Mouse (Mus musculus) CH12.LX (cell line): ENCODE data around the gene Bmp6.

Experiments used
- EP300 ChIP-seq: IDR thresholded peaks from 2 replicates; pipeline ENCODE4 v1.6.1; 2011; ENCODE audit warnings: low read length, improper control_type of control experiment
- NELFE ChIP-seq: IDR thresholded peaks from 2 replicates; pipeline ENCODE4 v1.6.1; 2011; ENCODE audit warnings: low read depth, low read length, improper control_type of control experiment
- POLR2A ChIP-seq: IDR thresholded peaks from 2 replicates; pipeline ENCODE4 v1.6.1; 2011; ENCODE audit warnings: low read depth, mild to moderate bottlenecking, improper control_type of control experiment, low read length
- POLR2AphosphoS2 ChIP-seq: IDR thresholded peaks from 2 replicates; pipeline ENCODE4 v1.6.1; 2011; ENCODE audit warnings: low read depth, low read length, improper control_type of control experiment

DNA sequence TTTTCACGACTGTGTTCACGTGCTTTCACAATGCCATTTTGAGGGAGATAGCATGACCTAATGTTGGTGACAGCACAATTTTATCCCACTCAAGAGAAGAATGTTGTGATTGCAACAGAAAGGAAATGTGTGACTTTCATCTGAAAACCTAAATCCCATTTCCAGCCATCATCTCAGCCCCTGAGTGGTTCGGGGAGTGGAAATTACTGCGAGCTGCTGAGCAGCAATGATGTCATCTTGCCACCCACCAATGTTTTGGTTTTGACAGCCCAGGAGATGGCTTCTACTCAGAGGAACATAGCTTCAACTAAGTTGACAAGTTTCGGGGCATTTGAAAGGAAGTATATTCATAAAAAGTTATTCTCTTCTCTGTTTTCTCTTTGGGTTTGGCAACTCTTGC lies 202.8 kb downstream of the Bmp6 start:
- no peak; the same call in 1 of the 2 replicates for TF ChIP-seq EP300
- no peak for TF ChIP-seq POLR2A
- TF ChIP-seq NELFE = no peak
- no peak for TF ChIP-seq POLR2AphosphoS2
